Mouse (Mus musculus) v-Abl transformed pro-B cells (cell line): ENCODE data around the gene Rabep1.
"Not testable (repeated sequence)": the region's sequence is repeated elsewhere in the genome, so short reads cannot be mapped to it uniquely, and the experiment has no call there.

ENCODE experiments used
- in situ Hi-C, 2 experiments: fragments of 400-800 bp; cut with MboI; formaldehyde crosslinking; loops; one replicate each; pipeline ENCODE4 v1.15.1; 2025; ENCODE audit not compliant: unreplicated experiment in 2 of 2

Gene Rabep1

GRCm38 (mm10) chr11:70828975-70829615, 15.5 kb upstream of the Rabep1 start:
- in situ Hi-C loops = no loop called here

GRCm38 (mm10) chr11:70831201-70831600, 13.4 kb upstream of the Rabep1 start:
- in situ Hi-C loops = no loop called here

DNA sequence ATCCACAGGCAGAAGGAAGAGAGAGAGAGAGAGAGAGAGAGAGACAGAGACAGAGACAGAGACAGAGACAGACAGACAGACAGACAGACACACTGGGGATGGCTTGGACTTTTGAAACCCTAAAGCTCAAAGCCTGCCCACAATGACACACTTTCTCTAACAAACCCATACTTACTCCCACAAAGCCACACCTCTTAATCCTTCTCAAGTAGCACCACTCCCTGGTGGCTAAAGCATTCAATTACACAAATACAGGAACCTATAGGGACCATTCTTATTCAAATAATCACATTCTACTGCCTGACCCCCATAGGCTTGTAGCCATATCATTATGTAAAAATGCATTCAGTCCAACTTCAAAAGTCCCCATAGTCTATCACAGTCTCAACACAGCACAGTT, 11.2 kb upstream of the Rabep1 start:
- in situ Hi-C loops = no loop called here

DNA sequence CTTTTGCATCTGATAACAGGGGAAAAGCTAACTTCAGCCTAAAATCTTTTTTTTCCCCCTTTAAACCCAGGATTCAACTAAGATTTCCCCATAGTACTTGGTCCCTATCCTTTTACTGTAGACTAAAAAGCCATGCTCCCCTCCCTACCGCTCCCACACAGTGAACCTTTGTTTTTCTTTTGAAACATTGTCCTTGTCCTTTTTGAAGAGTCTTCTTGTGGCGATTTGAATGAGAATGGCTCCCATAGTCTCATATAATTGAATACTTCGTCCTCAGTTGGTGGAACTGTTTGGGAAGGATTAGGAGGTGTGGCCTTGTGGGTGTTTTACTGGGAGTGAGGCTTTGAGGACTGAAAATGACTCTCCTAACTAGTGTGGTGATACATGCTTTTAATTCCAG, 10.7 kb upstream of the Rabep1 start:
- in situ Hi-C loops = no loop called here

DNA sequence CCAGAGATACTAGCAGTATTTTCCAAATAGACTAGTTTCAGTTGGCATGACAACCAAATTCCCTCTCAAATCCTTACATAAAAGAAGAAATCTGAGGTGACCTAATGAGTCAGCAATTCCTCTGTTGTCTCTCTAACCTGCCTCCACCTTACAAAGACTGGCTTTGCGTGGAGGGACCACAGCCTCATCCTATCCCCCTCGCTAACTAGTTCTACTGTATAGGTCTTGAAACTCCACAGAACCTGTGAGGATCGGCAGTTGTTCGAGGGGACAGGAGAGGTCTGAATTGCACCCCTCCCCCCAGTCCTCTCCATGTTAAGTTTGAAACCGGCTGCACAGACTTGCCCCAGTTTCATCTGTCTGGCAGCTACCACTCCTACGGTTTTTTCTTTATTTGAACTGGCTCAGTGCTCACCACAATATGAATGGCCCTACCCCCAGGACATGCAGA, 9.2 kb upstream of the Rabep1 start:
- in situ Hi-C loops = no loop called here

DNA sequence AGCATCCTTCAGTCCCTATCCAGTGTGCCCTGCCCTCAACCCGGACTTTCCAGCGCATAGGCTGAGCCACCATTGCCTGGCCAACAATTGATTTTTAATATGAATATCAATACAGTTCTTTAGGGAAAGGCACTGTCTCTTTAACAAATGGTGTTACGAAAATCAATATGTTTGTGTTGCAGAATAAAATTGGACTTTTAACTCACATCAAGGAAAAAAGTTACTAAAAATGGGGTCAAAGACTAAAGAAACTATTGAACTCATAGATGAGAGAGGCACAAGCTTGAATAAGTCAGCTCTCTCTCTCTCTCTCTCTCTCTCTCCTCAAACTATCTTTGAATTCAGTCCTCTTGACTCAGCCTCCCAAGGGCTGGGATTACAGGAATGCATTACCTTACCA, 7.5 kb upstream of the Rabep1 start:
- in situ Hi-C loops = no loop called here

GRCm38 (mm10) chr11:70838610-70839009, 6.0 kb upstream of the Rabep1 start:
- in situ Hi-C loops = no loop called here

DNA sequence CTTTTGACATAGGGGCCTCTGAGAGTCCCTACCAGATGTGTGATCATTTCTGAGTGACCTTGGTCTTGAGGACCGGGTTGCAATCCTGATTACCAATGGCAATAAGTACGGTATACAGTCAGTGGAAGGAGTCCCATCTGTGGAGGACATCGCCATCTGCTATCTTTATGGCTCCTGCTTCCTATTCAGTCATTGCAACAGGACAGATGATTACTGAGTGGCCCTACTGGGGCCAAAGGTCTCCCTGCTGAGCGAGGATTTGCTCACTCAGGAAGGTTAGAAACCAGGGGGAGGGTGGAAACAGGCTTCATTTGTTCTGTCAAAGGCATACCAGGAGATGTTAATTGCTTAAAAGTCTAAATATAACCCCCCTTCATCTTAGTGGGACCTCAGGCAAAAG, 1.6 kb upstream of the Rabep1 start:
- in situ Hi-C loops = no loop called here

DNA sequence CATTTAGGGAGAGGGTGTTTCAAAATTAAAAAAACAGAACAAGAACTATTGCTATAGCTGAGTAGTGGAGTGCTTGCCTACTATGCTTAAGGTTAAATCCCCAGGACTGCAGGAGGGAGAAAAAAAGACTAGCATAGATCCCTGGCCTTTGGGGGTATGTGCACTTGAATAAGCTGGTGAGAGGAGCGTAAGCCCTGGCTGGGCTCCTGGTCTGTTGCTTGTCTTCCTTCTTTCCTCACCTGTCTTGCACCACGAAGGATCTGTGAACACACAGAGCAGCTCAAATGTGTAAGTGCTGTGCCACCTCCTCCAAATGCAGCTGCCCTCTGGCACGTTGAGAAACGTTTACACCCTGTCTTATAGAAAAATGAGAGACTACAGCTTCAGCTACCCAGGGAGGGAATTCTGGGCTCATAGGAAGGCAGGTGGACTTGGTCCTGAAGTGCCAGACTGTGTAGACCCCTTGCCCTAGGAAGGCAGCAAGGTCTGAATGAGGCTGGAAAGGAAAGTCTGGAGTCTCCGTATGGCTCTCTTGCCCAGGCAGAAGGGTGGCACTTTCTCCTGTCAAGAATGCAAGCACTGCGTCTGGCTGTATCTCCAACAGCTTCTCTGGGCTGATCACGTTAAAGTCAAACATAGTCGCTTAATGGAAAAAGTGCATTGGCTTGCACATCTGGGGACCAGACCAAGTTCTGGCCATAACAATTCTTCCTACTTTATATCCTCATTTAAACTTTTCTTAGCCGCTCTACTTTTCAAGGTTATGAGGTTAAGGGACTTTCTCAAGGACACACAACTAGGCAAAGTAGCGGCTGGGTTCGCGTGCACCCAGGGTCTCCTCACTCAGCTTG, 652 bp upstream of the Rabep1 start:
- in situ Hi-C loops = no loop called here

GRCm38 (mm10) chr11:70845457-70845978, 940 bp downstream of the Rabep1 start:
- in situ Hi-C loops = no loop called here

DNA sequence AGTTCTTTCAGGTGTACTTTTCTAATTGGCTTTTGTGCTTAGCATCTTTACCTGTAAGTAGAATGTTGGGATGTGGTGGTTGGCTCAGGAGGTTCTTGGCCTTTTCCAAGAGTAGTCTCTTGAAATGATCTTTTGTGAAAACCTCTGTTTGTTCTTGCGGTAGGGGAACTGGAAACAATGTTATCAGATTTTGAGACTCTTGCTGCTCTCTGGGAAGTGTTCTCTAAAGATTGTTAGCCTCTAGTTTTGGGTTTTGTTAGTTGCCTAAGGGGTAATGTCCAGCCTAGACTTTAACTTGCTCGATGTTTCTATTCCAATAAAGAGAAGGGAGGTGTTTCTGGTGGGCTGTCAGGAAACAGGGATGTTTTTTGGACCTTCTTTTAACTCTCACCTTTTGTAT, 1.5 kb downstream of the Rabep1 start:
- in situ Hi-C loops = no loop called here

DNA sequence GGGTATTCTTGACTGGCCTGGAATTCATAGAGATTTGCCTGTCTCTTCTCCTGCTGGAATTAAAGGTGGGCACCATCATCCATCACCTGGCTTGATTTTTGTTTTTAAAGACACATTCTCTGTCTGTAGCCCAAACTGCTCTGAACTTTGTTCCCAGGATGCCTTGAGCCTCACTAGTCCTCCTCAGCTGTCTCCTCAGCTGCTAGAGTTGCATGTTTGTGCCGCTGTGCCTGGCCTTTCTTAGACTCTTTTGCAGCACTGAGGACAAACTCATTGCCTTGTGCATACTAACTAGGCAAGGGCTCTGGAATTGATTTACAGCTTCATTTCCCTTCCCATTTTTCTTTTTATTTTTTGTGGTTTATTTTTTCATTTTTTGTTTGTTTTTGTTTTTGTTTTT, 15.8 kb downstream of the Rabep1 start:
- in situ Hi-C loops = no loop called here

- in situ Hi-C loops = not testable (repeated sequence)
Measured at GRCm38 (mm10) chr11:70863204-70863603, 18.6 kb downstream of the Rabep1 start.

- in situ Hi-C loops = no loop called here
Measured at GRCm38 (mm10) chr11:70865223-70865622, 20.6 kb downstream of the Rabep1 start.

- in situ Hi-C loops = no loop called here
Measured at GRCm38 (mm10) chr11:70869263-70869662, 24.7 kb downstream of the Rabep1 start.

GRCm38 (mm10) chr11:70869811-70870210, 25.2 kb downstream of the Rabep1 start:
- in situ Hi-C loops = no loop called here

GRCm38 (mm10) chr11:70870407-70870806, 25.8 kb downstream of the Rabep1 start:
- in situ Hi-C loops = no loop called here

DNA sequence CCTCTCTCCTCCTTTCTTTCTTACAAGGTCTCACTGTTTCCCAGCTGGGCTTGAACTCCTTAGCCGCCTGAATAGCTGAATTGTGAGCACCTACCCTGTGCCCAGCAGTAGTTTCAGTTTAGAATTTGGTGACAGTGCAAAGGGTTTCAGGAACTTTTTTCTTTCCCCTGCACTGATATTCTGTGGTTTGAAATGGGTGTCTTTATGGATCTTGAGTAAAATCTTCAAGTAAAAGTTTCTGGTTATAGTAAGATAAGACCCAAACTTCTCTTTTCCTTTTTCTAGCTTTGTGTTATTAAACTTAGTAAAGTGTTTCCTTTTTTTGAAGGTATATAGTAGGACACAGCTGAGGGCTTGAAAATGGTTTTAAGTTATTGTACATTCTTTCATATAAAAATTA, 26.5 kb downstream of the Rabep1 start:
- in situ Hi-C loops = no loop called here

GRCm38 (mm10) chr11:70871766-70872330, 27.3 kb downstream of the Rabep1 start:
- in situ Hi-C loops = no loop called here

DNA sequence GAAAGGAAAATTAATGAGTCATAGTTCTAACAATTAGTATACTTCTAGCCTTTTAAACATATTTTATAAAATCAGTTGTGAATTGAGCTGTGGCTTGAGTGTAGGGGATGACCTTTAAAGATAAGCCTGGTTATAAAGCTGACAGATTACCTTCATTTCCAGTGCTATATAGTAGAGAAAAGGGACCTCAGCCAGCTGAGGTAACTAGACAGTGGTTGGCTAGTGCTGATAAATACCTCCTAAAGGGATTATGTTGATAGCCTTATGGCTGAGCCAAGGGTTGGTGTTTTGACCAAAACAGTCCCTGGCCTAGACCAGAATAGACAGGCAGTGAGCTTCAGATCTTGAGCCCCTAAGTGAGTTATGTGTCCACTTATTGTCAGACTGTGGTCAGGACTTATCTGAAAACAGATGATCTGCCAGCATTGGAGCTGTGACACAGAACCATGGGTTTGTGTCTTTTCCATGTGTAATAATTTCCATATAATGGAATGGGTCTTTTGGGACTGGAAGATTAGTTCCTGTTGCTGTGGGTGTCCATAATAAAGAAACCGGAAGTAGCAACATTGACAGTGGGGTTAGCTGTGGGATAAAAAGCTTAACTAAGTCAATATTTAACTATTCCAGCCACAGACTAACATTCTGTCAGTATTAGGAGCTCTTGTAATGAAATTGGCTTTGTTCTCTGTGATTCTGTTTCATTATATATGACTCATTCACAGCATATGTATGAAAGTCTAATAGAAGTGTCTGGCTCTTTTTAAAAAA, 29.5 kb downstream of the Rabep1 start:
- in situ Hi-C loops = no loop called here

- in situ Hi-C loops = no loop called here
Measured at GRCm38 (mm10) chr11:70877670-70878069, 33.1 kb downstream of the Rabep1 start.
